Mouse (Mus musculus) neural tube, embryonic 10.5 days (tissue): ENCODE data around the gene Foxj2.

Experiments used
- DNase-seq: peaks from one replicate; pipeline ENCODE4 v3.0.0-alpha.2; 2017; ENCODE audit warnings: low spot score; ENCODE audit errors: extremely low spot score

Gene Foxj2

DNA sequence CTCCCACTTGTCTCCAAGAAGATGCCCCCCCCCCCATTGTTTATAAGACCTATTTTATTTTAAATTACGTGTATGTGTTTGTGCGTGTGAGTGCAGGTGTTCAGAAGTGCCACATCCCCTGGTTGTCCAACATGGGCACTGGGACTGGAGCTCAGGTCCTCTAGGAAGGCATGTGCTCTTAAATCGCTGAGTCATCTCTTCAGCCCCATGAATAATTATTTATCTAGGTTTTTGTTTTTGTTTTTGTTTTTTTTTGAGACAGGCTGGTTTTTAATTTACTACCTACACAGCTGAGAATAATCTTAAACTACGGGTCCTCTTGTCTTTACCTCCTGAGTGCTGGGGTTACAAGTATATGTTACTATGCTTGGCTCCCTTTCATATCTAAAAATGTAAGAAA is 6.1 kb upstream of the Foxj2 start:
- DNase-seq: no peak

- DNase-seq: peak; percentile 65
These were observed 521 bp downstream of the Foxj2 start for GRCm38 (mm10) chr6:122820071-122820798.

DNA sequence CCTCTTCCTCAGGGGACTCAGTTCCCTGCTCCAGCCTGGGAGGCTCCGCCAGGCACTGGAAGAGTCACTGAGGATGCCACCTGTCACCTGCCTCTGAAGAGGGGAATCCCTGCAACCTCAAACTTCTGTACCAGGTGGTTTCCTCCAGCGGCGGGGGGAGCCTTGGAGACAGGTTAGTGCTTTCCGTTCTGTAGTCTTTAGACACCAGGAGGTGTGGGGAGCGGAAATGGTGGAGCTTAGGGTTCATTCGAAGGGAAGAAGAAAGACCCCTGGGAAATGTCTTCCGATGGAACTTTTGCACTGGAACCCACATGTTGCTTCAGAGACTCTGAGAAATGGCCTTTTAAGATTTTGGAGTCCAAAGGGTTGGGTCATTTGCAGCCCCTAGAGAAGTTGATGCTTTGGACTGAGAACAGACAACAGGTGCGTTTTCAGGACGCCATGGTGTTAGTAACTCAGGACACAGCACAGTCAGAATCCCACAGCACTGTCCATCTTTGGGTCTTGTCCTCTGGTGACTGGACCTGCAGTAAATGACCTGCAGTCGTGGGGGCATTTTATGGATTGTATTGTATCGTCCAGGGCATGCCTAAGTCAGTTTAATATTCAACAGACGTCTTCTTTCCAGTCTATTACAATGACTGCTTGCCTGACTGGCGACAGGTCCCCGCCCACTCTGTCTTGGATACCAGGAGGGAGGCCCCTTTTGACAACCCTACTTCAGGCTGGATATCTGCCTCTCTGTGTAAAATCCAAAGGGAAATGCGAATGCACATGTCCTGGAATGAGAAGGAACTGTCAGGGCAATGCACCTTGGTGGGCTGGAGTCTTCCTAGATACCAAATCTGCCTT is 1.3 kb downstream of the Foxj2 start:
- DNase-seq: peak; percentile 22

DNA sequence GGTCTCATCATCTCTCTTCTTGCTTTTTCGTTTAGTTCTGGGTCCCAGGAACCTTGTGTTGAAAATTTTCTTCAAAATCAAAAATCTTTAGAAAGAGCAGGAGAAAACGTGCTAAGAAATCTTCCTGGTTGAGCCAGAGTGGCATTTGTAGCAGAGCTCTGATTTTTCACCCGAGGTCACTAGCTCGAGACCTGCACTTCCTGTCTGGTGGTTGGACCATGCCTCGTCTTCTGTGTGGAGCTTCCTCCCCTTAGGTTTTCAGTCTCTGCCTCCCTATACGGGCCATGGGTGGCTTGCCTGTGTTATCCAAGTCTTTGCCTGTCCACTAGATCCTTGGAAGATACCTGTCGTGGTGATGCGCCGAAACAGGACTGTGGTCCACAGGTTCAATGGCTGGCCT is 2.1 kb downstream of the Foxj2 start:
- no peak for DNase-seq

GRCm38 (mm10) chr6:122824086-122824485 is 4.4 kb downstream of the Foxj2 start:
- DNase-seq: no peak

DNA sequence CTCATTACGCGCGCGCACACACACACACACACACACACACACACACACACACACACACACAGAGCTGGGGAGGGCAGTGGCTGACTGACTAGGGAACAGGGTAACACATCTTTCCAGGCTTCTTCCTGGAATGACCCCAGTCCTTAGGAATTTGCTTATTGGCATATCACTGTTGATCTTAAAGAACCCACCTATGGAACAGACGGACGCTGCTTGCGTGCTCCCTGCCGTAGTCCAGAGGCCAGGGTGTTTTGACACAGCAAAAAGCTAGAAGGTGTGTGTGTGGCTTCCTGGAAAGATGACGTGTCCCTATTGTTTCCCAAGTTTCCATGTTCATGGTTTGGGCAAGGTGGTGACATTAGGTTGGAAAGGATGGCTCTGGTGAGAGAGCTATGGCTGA is 5.5 kb downstream of the Foxj2 start:
- DNase-seq: no peak

GRCm38 (mm10) chr6:122825923-122826742 is 6.4 kb downstream of the Foxj2 start:
- peak; percentile 40 for DNase-seq

DNA sequence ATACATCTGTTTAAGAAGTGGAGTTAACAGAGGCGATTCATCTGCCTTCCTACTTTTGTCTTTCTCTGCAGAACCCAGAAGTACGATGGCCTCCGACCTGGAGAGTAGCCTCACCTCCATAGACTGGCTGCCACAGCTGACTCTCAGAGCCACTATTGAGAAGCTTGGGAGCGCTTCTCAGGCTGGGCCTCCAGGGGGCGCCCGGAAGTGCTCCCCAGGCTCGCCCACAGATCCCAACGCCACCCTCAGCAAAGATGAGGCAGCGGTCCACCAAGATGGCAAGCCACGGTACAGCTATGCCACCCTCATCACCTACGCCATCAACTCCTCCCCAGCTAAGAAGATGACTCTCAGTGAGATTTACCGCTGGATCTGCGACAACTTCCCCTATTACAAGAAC is 8.4 kb downstream of the Foxj2 start:
- peak; percentile 22 for DNase-seq

DNA sequence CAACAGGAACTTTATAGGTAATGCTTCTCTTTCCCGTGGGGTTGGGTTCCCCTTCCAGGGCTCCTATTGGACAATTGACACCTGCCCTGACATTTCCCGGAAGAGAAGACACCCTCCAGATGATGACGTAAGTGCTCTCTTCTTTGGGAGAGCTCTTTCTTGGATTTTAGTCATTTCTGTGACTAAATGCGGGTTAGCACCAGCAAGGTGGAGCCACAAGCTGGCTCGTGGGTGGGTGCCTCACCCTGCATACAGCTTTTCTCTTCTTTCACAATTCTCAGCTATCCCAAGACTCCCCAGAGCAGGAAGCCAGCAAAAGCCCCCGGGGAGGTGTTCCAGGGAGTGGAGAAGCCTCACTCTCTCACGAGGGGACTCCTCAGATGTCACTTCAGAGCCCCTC is 13.2 kb downstream of the Foxj2 start:
- no peak for DNase-seq

DNA sequence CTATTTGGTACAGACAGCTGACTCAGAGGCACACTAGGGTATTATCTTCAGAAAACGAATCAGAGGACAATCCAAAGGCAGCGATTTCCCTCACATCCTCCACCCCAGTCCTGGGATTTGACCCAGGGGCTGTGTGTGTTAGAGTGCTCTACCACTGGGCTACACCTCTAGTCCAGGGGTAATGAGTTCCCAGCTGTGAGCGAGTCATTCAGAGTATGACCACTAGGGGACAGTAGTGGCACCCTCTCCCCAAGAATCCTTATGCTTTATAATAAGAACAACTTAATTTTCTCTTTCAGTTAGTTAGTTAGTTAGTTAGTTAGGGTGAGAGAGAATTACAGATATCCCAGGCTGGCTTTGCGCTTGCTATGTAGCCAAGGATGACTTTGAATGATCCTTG is 14.7 kb downstream of the Foxj2 start:
- DNase-seq: no peak

DNA sequence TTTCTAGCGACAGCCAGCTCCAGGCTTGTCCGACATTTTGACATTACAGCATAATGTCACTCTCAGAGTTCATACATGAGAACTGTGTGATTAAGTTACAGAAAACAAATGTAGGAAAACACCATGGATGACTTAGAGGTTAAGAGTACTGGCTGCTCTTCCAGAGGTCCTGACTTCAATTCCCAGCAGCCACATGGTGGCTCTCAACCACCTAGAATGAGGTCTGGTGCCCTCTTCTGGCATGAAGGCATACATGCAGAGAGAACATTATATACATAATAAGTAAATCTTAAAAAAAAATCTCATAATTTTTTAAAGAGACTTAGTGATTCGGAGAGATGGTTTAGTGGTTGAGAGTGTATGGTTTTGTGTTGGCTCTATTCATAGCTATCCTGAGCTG is 17.3 kb downstream of the Foxj2 start:
- no peak for DNase-seq

- no peak for DNase-seq
These were observed 17.8 kb downstream of the Foxj2 start for GRCm38 (mm10) chr6:122837539-122837938.

DNA sequence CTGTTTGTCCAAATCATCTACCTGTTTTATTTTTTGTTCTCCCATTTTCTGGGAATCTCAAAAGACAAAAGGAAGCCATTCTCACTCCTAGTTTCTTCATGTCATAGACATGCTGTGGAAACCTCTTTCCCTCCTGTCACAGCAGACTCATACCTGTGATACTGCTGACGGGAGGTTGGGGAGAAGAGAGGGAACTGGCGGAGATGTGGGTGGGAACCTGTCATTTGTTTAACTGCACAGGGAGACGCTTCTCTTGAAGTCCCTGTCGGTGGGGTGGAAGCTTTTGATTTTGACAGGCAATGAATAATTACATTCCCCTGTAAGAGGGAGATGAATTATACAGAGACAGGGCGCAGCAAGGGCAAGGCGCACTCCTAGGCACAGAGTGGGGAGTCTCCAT is 24.0 kb downstream of the Foxj2 start:
- DNase-seq: no peak

GRCm38 (mm10) chr6:122852696-122853095 is 33.0 kb downstream of the Foxj2 start:
- no peak for DNase-seq

DNA sequence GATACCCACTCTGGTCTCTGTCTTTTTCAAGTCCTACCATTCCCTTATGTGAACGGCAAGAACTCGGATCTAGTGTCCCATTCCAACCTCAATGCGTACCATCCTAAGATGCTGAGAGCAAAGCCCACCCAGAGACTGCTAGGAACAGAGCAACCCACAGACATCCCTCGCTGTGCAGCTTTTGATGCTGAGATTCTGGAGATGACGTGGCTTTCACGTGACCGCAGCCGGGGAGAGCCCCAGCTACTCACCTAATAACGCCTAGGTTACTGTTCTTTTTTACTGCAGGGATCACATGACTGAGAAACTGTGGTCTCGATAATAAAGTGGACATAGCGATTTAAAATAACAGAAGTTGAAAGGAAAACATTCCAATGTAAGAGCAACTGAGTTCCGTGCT is 34.8 kb downstream of the Foxj2 start:
- no peak for DNase-seq

DNA sequence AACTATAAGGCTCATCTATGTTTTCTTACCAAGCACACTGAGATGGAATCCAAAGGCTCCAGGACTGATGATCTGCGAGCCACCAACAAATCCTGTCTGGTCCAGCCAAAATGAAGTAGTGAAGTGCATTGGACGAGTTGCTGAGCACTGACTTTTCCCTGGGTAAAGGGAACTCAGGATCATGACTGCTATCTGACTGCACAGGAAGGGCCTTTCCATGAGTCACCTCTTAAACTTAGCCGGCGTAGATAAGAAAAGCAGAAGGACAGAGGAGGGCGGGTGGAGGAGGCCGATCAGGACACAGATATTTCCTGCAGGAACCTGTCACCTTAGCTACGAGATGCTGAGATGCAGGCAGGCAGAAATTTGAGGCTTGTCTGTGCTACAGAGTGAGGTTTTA is 36.2 kb downstream of the Foxj2 start, which contains the start of gene C3ar1:
Gene C3ar1, minus strand, starts transcription at position 207 of the 400 bp plus-strand sequence.
- DNase-seq: no peak

DNA sequence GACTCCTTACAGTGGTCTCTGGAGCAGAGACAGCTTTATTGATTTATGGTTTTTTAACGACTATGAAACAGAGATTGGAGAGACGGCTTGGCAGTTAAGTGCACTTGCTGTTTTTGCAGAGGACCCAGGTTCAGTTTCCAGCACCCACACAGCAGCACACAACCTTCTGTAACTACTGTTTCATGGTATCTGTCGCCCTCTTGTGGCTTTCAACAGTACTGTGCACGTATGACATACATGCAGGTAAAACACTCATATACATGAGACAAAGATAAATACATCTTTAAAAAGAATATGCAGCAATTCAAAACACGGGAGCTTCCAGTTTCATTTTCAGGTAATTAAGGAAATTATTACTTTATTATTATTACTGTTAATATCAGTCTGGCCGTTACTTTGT is 42.7 kb downstream of the Foxj2 start:
- DNase-seq: no peak

DNA sequence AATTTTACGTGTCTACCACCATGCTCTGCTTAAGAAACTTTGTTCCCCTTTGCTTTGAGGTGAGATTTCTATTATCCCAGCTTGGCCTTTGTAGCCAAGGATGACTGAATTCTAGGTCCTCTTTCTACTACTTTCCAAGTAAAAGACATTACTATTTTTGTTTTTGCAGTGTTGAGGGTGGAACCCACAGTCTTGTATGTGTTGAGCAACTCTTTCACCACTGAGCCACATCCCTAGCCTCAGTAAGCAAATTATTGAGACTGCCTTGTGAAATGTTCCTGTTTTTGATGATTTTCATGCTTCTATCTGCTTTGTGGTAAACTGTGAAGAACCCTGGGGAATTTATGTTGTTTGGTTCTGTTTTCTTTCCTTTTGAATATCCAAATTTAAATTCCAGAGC is 43.2 kb downstream of the Foxj2 start:
- DNase-seq: no peak

- no peak for DNase-seq
These were observed 48.2 kb downstream of the Foxj2 start for GRCm38 (mm10) chr6:122867914-122868313.

GRCm38 (mm10) chr6:122869846-122870245 is 50.1 kb downstream of the Foxj2 start:
- DNase-seq: no peak

DNA sequence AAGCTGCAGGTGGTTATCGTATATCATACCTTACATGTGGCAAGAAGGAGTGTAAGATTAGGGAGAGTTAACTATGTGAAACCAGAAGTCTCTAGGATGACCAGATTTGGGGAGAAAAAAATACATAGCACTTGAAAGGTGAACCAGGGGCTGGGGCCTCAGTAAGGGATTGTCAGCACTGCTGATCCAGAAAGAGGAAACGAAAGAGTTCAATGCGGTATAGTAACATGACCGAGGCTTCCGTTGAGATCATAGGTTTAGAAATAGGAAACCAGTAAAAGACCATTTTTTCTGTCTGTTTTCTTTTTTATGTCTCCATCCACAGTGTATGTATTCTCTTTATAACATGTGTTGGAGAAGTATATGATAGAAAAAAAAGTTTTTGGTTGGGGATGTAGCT is 53.1 kb downstream of the Foxj2 start:
- no peak for DNase-seq
